Mouse (Mus musculus): Measurements from ENCODE around the gene Slc17a9.

DNA sequence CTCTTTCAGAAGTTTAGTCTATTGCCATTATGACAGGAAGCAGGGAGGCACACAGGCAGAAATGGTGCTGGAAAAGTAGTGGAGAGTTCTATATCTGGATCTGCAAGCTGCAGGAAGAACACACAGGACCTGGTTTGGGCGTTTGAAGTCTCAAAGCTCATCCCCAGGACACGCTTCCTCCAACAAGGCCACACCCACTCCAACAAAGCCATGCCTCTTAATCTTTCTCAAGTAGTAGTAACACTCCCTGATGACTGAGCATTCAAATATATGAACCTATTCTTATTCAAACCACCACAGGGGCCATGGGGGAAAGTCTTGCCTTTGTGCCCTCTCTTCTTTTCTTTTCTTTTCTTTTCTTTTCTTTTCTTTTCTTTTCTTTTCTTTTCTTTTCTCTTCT is 55.2 kb downstream of the Slc17a9 start:
- TF ChIP-seq POLR2A (IDR thresholded peaks at IDR 0.05; ENCODE audit: extremely low read depth, insufficient read depth, low read length), result no peak
- TF ChIP-seq CTCF (IDR thresholded peaks at IDR 0.05; ENCODE audit: extremely low read depth, insufficient read depth, low read length), result no peak
